Mouse (Mus musculus) testis, postnatal 14 days (tissue): ENCODE data around the gene Fbxl21.
A peak's percentile ranks its signal among the peaks of the same experiment; 100 is the strongest.

ENCODE experiments used
- DNase-seq: peaks from one replicate; pipeline ENCODE4 v3.0.0; 2021; ENCODE audit warnings: low spot score

Fbxl21 gene

DNA sequence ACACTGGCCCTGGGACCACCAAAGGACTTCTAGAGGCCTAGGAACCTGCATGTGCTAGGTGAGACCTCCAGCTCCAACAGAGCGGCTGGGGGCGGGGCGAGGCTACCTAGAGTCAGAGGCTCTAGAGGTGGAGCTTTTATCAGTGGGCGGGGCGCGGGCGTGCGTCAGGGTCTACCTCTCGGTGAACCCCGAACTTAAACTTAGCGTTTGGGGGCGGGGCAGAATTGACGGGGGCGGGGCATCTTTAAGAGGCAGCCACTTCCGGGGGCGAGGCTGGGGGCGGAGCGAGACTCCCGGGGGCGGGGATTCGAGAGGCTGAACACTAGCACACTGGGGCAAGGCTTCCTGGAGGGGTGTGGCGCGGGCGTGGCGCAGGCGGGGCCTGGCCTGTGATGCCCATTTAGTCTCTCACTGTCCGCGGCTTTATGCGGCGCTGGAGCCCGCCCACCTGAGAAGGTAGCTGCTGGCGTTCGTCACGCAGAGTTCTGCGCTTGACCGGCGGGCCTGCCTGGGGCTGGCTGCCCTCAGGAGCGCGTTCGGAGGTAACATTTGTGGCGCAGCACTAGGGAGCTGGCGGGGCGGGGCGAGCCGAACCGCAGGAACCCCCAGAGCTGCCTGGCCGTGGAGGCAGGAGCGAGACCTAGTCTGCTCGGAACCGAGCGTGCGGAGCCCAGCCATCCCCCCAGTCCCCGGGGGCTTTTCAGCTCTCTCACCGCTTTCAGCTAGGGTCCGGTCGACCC lies at the start of gene Fbxl21:
TSS of gene Fbxl21 (plus strand) at position 392 of the 740 bp plus-strand sequence.
- DNase-seq: peak; percentile 93

DNA sequence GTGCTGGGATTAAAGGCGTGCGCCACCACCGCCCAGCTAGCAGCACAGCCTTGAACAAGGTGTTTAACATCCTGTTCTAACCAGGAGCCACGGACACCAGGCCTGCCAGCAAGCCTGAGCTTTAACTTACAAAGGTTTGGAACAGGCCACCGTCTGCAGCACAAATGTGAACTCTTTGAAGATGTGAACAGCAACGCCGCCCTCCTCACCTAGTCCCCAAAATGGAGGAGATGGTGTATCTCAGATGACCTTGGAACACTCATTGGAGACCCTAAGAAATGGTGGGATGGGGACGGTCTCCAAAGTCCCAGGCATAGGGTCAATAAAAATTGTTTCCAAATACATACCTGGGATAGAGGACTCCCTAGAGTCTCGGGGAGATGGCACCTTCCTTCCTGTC lies 49.6 kb upstream of the Fbxl21 start:
- no peak for DNase-seq

DNA sequence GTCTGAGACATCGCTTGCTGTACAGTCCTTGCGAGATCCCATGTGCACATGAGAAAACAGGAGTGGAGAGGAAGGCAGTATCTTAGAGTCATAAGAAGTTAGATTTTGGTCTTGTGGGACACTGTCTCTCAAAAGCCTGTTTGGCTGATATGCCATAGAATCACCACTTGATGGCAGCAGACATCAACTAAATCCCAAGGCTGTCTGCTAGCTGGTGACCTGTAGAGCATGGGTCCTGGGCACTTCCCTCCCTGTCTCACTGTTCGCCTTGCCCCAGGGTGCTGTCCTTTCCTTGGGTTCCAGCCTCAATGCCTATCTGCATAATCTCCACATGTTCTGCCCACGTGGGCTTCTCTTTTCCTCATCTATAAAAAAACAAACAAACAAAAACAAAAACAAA lies 46.9 kb upstream of the Fbxl21 start:
- no peak for DNase-seq

DNA sequence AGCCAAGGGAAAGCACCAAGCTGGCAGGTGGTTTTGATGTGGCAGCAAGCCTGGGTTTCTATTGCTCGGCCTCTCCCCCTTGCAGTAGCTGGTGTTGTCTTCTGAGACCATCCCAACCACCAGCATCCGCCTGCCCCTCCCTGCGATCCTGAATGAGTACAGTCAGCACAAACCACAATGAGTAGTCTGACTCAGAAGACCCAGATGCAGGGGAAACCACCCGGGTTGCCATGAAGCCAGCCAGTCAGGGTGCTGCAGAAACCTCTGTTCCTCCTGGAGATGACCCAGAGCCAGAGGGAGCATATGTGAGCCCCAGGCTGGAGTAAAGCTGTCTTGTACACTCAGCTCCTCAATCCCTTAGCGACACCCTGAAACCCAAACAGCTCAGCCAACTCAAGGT lies 45.5 kb upstream of the Fbxl21 start:
- no peak for DNase-seq

DNA sequence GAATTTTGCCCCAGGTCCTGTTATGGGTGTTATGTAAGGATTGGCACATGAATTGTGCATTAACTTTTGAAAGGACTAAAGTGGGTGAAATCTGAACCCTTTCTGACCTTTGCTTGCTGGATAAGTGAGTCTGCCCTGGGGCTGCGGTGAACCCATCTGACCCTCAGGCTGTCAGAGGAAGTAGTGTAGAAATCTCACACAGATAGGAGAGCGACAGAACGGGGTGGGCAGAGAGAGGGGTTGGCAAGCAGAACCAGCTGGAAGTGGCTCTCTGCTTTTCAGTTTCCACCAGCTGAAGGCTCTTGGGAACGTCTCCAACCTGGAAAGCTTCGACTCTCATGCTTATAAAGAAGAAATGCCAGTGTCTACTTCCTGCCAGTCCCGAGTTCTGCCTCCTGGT lies 45.0 kb upstream of the Fbxl21 start:
- DNase-seq: no peak

DNA sequence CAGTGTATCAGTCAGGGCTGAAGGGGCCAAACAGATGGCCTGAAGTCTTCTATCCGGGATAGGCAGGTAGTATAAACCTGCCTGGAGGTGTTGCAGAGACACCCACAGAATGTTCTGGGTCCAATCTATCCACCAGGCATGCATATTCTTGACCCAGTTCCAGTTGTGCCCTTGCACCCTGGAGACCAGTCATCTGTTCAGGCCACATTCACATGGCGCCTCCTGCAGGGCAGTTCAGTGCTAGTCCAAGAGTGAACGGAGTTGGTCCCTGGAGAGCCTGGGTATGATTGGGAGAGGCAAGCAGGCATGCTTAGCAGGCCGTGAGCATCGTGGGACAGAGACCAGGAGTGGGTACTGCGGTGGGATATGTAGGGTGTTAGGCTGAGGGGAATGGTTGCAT lies 44.2 kb upstream of the Fbxl21 start:
- no peak for DNase-seq

DNA sequence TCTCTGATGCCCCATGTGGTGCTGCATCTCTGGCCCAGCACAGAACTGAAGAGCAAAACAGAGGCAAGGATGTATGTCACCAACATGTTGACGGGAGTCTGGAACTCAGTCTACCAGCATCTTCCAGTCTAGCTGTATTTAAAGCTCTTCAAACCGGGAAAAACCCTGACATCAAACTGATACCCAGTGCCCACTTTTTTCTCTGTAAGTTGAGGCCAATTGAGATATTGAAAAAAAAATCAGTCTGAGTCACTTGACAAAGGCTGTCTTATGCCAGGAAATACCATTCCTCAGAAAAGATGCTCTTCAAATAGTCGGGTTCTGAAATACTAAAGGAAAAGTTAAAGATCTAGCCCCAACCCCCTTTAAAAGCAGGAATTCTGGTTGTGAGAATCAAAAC lies 40.1 kb upstream of the Fbxl21 start, which contains the start of gene Il9:
TSS of gene Il9 (minus strand) at position 101 of the 400 bp plus-strand sequence.
- no peak for DNase-seq

DNA sequence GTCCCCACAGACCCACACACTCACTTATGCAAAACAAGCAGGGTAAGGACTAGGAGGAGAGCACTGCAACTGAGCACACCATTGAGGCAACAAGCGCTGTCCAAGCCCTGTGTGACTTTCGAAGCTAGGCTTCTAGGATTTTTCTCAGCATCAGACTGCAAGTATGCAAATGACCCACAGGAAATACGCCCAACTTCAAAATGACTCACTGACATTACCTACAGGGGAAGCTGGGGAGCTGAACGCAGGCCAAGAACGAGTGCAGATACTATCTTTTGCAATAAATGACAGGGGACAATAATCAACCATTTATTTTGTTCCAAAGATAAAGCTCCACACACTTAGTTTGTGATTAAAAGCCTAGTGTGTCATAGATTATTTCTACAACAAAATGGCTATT lies 34.3 kb upstream of the Fbxl21 start:
- DNase-seq: no peak

DNA sequence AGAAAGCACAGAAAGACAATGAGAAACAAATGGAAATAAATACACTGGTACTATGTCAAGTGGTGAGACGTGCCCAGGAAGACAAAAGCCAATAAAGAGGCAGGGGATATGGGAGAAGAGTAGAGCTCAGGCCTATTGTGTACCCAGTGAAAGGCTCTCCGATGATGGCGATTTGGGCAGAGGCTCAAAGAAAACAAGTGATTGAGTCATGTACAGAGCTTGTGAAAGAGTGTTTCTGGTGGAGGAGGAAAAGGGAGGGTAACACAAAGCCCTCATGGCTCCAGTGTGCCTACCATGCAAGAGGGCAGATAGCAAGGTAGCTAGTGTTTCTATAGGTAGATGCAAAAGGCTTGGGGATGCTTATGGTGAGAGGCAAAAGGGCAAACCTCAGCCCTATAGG lies 27.8 kb upstream of the Fbxl21 start:
- no peak for DNase-seq

DNA sequence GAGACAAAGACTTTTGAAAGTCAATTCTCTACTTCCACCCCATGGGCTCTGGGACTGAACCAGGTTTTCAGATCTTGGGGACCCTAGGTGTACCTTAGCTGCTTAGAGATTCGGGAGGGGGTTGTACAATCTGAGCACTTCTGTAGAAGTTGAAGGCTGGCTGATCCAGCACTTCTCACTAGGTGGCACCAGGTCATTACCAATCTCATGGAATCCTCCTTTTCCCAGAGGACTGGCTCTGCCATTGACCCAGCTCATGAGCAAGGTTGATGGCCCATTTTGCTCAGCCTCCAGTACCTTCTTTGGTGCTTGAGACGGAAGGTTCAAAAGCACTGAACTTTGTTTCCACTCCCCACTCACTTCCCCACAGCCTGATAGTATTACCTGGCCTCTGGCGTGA lies 22.1 kb upstream of the Fbxl21 start:
- DNase-seq: no peak

DNA sequence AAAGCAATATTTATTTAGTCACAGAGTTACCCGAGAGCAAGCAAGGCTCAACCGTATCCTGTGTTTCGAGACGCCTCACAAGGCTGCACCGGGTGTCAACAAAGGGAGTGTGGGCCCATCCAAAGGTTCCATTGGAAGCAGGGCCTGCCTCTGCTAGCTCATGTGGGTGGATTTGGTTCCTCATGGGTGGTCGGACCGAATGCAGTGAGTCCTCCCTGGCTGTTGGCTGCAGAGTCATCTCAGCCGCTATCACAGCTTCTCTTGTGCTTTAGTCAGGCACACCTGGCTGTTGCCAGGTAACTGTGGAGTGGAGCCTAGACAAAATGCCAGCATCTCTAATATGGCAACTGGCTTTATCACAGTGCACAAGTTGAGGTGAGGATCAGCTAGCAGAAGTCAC lies 21.6 kb upstream of the Fbxl21 start:
- DNase-seq: no peak

DNA sequence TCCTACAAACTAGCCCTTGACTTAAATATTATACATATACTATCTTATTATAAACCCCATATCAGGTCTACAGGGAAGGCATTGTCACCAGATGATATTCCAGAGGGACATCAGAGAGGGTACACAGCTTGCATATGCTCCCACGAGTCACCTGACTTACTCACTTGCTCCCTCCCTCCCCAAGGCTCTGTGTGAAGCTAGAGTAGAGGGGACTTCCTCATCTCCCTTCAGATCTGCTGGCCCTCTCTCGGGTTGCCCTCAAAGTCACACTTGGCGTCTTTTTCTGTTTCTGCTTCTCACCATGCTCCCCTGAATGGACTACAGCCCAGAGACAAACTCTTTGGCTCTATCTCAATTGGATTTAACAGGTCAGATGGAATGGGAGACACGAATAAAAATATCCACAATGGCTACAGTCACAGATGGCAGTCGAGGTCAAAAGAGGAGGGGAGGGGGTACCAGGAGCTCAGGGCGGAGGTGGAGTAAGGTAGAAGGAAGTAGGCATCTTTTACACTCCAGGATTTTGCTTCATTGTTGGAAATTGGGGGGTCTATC lies 20.3 kb upstream of the Fbxl21 start:
- DNase-seq: no peak

DNA sequence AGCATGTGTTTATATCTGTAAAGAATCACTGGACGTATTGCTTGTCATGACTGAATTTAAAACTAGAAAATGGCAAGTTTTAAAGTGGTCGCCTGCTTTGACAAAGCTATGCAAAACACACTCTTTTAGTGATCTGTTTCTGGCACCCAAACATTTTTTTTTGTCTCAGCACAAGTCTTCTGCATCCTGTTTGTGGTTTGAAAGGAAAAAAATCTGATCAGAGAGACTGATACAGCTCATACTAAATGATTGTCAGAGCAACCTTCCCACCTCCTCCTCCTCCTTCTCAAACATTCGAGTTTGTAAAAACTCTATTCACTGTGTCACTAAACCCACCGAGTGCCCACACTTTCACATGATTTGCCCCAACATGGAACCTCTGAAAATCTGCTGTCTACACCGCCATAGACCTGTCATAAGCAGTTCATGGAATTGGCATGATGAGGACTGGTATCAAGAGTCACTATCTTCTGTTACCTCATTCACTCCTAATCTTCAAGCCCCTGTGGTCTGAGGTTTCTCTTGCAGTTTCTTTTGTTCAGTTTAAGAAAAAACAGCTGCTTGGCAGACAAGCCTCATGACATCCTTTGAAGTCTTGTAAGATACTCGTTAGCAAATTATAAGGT lies 15.3 kb upstream of the Fbxl21 start:
- no peak for DNase-seq

DNA sequence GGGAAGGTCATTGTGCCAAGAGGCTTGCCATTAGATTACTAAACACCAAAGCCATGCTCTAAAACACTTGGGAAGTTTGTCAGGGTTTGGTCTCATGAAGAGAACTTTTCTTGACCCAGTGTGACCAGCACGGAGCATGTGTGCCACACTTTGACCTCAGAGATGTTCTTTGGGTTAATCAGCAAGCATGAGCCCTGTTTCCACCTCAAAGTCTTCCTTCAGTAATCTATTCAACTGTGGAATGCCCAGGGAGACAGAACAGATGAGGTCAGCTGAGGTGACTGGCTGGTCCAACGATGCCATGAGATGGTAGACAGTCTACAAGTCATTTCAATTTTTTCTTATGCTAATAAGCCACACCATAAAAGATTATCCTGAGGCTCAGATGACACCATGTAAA lies 12.5 kb upstream of the Fbxl21 start:
- no peak for DNase-seq

DNA sequence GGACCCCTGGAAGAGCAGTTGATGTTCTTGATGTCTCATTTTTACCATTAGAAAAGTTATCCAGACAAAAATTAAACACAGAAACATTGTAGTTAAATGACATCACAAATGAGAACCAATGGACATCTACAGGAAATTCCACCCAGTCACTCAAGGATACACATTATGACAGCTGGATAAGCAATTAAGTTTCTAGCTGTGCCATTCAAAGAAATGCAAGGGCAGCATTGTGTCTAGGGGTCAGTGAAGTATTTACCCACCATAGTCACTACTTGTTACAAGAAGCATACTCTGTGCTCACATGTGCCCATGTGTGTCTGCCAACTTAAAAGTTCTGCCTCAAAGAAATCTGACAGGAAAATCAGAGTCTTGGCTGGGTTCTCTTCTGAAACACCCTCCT lies 8.7 kb upstream of the Fbxl21 start:
- no peak for DNase-seq

DNA sequence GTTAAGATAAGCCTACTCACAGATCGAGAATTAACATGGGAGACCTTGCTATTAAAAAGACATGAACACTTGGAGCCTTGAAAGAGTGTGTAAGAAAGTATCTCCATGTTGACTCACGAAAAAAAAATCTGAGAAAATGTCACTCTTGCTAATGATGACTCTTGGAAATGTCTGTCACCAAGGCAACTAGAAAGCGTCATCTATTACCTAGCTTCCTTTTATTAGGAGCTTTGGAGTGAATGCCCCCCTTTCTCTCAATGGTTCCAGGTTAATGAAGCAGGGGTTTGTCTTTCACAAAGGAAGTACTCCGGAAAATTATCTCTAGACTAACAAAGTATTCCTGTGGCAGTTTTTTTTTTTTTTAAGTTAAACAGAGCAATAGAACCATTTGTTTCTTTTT lies 6.0 kb upstream of the Fbxl21 start:
- no peak for DNase-seq

DNA sequence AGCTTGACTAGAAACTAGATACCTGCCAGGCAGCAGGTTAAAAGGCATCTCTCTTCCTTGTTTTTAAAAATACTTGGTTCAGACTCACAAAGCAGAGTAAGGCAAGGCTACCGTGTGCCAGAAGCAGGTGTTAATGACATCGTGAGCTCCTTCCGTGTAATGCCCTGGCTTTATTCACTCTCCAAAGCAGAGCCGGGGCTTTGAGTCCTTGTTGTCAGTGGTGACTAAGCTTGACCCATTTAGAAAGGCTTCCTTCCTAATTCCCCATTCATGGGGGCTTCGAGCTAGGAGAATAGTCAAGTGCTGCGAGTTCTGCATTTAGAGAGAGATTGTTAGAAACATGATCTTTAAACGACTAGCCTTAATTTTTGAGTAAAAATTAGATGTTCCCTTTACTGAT lies 5.5 kb upstream of the Fbxl21 start:
- DNase-seq: no peak

DNA sequence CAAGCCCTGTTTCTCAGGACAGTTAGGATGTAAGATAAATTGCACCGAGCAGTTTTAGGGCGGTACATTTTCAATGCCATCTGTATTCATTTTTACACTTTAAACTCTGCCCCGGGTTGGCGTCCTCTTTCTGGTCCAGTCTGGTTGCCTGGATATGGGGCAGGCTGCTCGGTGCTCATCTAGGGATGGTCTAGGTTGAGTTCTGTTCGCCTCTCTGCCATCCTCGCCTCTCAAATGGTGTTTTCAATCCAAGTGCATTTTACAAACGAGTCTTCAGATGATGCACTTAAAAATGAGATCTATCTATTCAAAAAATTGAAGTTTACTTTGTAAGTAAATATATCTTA lies 522 bp downstream of the Fbxl21 start:
- DNase-seq: no peak

DNA sequence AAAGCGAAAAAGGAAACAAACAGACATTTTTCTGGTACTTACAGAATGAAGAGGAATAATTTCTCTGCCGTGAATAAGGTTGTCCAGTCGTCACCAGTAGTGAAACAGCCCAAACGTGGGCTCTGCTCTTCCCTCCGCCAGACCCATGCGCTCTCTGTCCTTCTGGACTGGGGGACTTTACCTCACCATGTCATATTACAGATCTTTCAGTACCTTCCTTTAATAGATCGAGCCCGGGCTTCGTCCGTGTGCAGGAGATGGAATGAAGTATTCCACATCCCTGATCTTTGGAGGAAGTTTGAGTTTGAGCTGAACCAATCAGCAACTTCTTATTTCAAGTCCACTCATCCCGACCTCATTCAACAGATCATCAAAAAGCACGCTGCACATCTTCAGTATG lies 4.6 kb downstream of the Fbxl21 start:
- DNase-seq: no peak

DNA sequence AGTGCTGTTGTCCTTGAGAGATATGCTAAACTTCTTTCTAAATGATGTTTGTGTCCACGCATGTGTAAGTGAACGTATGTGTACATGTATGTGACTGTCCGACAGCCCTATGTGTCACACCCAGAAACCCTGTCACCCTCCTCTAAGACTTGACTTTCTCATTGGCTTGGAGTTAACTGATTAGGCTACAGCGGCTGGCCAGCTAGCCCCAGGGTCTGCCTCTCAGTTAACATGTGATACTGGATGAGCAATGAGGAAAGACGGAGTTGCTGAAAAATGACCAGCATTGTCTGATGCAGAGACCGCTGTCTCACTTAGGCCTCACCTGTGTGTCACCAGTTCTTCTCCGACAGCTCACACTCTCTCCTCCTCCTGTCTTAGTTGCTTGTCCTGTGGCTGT lies 5.6 kb downstream of the Fbxl21 start:
- DNase-seq: no peak

DNA sequence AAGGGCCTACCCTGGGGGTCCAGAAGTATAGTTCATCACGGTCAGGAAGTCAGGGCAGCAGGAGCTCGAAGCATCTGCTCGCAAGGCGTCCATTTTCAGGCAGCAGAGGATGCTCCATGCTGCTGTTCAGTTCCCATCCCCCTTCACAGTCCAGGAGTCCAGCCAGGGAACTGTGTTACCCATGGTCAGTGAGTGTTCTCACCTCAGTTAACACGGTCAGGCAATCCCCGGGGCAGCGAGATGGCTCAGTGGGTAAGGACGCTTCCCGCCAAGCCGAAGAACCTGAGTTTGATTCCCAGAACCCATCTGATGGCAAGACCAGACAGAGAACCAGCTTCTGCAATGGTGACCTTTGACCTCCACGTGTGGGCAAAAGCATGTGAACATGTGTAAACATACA lies 6.0 kb downstream of the Fbxl21 start:
- no peak for DNase-seq

DNA sequence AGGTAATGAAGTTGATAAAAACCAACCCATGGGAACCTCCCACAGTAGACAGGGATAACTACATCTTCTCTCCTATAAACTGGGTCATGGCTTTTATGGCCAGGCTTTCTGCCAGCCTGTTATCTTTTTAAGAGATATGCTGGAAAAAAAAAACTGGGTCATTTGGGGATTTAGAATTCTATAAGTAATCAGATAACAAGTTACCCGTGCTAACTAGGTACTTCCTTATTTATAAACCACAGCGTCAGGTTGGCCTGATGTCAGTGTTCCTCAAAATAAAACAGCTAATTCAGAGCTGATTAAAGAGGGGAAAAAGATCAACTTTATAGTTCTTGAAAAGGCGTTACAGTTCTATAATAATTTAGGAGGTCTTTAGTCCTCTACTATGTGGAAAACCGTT lies 6.8 kb downstream of the Fbxl21 start:
- DNase-seq: no peak

DNA sequence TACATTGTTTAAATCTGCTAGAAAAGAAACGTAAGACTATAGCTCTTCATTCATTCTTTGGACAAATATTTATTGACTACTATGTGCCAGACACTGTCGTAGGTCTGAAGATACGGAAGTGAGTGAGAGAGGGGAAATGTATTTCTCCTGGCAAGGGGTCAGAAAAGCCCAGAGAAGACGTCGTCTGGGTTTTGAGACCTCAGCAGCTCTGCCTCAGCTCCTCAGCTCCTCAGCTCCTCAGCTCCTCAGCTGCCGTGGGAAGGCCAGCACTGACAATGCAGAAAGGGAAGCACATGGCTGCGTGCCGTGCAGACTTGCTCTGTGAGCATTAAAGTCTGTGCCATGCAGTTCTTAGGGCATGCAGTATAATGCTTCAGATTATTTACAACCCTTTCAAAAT lies 7.4 kb downstream of the Fbxl21 start:
- DNase-seq: no peak

DNA sequence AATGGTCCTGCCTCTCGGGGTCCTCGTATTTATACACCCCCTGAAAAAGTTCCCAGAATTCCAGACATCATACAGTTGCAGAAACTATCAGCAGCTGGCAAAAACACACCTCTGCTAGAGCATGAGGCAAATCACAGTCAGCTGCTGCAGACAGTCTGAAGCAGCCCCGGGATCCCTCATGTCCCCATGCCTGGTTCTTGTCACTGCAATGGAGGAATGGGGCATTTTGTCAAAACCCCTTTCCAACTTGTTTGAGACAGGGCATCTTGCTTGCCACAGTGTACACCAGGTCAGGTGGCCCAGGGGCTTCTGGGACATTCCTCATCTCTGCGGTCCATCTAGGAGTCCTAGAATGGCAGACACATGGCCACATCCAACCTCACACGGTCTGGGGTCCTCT lies 12.7 kb downstream of the Fbxl21 start:
- no peak for DNase-seq
